Mouse (Mus musculus): ENCODE results near the gene Psmb2.

DNA sequence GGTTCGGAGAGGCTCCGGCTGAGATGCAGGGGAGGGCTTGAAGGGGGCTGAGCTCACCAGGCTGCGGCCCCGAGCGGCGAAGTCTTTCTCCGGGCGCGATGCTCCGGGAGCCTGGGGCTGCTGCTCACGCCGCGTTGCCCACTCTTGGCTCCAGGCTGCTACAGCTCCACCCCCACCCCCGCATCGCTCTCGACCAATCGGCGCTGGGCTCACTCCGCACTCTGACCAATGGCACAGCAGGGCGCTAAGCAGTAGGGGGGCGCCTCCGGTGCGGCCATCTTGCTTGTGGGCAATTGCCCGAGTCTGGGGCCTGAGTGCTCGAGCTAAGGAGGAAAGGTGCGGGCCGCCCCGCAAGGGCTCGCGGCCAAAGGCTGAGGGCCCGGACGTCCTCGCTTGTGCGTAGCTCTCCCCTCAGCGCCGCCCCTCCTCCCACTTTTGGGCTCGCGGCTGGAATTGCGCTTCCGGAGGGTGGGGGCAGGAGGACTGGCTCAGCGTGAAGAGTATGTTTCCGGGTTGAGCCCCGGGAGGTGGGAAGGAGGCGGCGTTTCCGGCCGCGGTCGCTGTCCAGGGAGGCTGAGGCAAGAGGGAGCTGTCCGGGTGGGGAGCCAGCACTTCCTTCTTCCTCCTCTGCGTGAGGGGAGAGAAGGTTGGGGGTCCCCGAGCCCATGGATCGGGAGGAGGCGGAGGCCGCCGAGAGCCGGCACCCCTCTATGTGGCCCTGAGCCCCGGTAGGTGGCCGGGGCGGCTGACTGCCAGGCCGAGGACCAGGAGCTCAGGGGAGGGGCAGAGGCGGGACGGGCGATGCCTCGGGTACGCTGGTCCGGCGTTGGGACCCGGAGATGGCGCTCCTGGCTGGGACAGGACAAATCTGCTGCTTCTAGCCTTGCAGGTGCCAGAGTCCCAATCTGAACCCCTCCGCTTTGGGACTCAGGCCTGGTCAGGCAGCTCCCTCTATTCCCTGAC lies 76.1 kb downstream of the Psmb2 start, which contains the start of the genes Ncdn and AU040320:
- TF ChIP-seq EP300 (IDR thresholded peaks at IDR 0.05; ENCODE audit: low read length) (no peak), GABPA (IDR thresholded peaks at IDR 0.05; ENCODE audit: insufficient replicate concordance, low read depth, low read length) (peak; percentile 90; the same call in 1 of the 2 replicates)
